Mouse (Mus musculus) neural tube, embryonic 14.5 days (tissue): Measurements from ENCODE around the gene Cyct. TPM values are rescaled to one million over a fixed set of nuclear protein-coding genes. Genes with fewer than 3 reads are reported as not detected.

Source experiments
- ATAC-seq: fragments of 200-750 bp; cut with Nextera tagmentation; 2 replicates; pipeline ENCODE4 v1.8.0; 2017; ENCODE audit warnings: low read depth, mild to moderate bottlenecking, moderate TSS enrichment, moderate library complexity
- H3K27ac ChIP-seq: fragments of 300-500 bp; sonication (generic); 2 replicates; pipeline ENCODE4 v1.5.1; 2014; ENCODE audit warnings: low read depth, mild to moderate bottlenecking, control low read depth, low read length, moderate library complexity, mixed read lengths
- H3K27me3 ChIP-seq: fragments of 300-500 bp; sonication (generic); 2 replicates; pipeline ENCODE4 v1.6.1; 2014; ENCODE audit warnings: low read length; ENCODE audit not compliant: control insufficient read depth, insufficient read depth
- H3K36me3 ChIP-seq: fragments of 300-500 bp; sonication (generic); 2 replicates; pipeline ENCODE4 v1.6.1; 2014; ENCODE audit warnings: low read length, mixed read lengths; ENCODE audit not compliant: control insufficient read depth, insufficient read depth
- H3K4me1 ChIP-seq: fragments of 300-500 bp; sonication (generic); 2 replicates; pipeline ENCODE4 v1.6.1; 2014; ENCODE audit warnings: low read length; ENCODE audit not compliant: control insufficient read depth, insufficient read depth
- H3K4me2 ChIP-seq: fragments of 300-500 bp; sonication (generic); 2 replicates; pipeline ENCODE4 v1.6.1; 2014; ENCODE audit warnings: mild to moderate bottlenecking, low read depth, low read length, control low read depth
- H3K4me3 ChIP-seq: fragments of 300-500 bp; sonication (generic); 2 replicates; pipeline ENCODE4 v1.5.1; 2014; ENCODE audit warnings: low read depth, low read length, control low read depth, mixed read lengths
- H3K9ac ChIP-seq: fragments of 300-500 bp; sonication (generic); replicated peaks from 2 replicates; pipeline ENCODE4 v1.6.1; 2014; ENCODE audit warnings: low read depth, mild to moderate bottlenecking, control low read depth, low read length, mixed read lengths
- H3K9me3 ChIP-seq: fragments of 300-500 bp; sonication (generic); 2 replicates; pipeline ENCODE4 v1.6.1; 2016; ENCODE audit warnings: low read length; ENCODE audit not compliant: control insufficient read depth
- WGBS: fragments of 180-500 bp; shearing (Covaris S2); extraction: QIAGEN DNeasy Blood & Tissue Kit; methylation state at CpG from one replicate; pipeline ENCODE4 v1.1.7; 2014; 5-methylcytosine and 5-hydroxymethylcytosine counted together
- polyA plus RNA-seq: library from polyadenylated mRNA; unstranded; fragments of >200 nt; fragmentation: Nextera tagmentation; extraction: Ambion mirVana; gene quantifications from 2 replicates; pipeline ENCODE4 v1.2.1, GENCODE M21; 2014

Cyct gene
- polyA plus RNA-seq, 1 experiment from 2014 or later, result not detected

GRCm38 (mm10) chr2:76374544-76375206 lies 14.4 kb upstream of the Cyct start:
- no peak for ATAC-seq
- H3K4me3 ChIP-seq, result no peak overlapping the region
- H3K27ac ChIP-seq, result no peak overlapping the region
- 97% methylated on average over 6 of the region's 6 CpGs for WGBS
- H3K27me3 ChIP-seq, result no peaks in the 10 kb centered on the region
- H3K9me3 ChIP-seq, result no peaks in the 10 kb centered on the region
- H3K4me1 ChIP-seq, result peaks cover 6% of the 10 kb centered on the region
- peaks cover 40% of the 10 kb centered on the region for H3K36me3 ChIP-seq
- H3K4me2 ChIP-seq, result no peak overlapping the region
- H3K9ac ChIP-seq, result no peak overlapping the region

- no peak overlapping the region for H3K9ac ChIP-seq
- no peak overlapping the region for H3K4me3 ChIP-seq
- H3K27me3 ChIP-seq, result no peaks in the 10 kb centered on the region
- H3K4me2 ChIP-seq, result no peak overlapping the region
- H3K36me3 ChIP-seq, result peaks cover 23% of the 10 kb centered on the region
- peaks cover 6% of the 10 kb centered on the region for H3K4me1 ChIP-seq
- no peak for ATAC-seq
- 93% methylated on average over 4 of the region's 4 CpGs for WGBS
- no peak overlapping the region for H3K27ac ChIP-seq
- no peaks in the 10 kb centered on the region for H3K9me3 ChIP-seq
These were observed 12.0 kb upstream of the Cyct start for GRCm38 (mm10) chr2:76372244-76372643.

- WGBS, result 3% methylated on average over 7 of the region's 7 CpGs
- H3K27ac ChIP-seq, result no peak overlapping the region
These were observed 10.3 kb upstream of the Cyct start for GRCm38 (mm10) chr2:76370656-76370922.

GRCm38 (mm10) chr2:76369821-76370655 lies 9.8 kb upstream of the Cyct start, which contains the start of gene Rbm45:
Gene Rbm45, plus strand, starts transcription at chr2:76369984.
- Histone ChIP-seq H3K27ac (peak within 1 kb of the TSS; percentile 71), H3K4me2 (peak within 1 kb of the TSS; percentile 84), H3K4me3 (peak within 1 kb of the TSS; percentile 60), H3K9me3 (no peaks in the 10 kb centered on the region), H3K27me3 (no peaks in the 10 kb centered on the region), H3K4me1 (peaks cover 6% of the 10 kb centered on the region), H3K36me3 (peaks cover 20% of the 10 kb centered on the region), H3K9ac (peak within 1 kb of the TSS; percentile 88)
- ATAC-seq, result peak; percentile 94
- WGBS, result under 1% methylated on average over 59 of the region's 61 CpGs

More at GRCm38 (mm10) chr2:76370656-76370922, 10.3 kb upstream of the Cyct start:
- H3K9me3 ChIP-seq, result no peaks in the 10 kb centered on the region
- ATAC-seq, result no peak; the same call in 1 of the 2 replicates
- H3K9ac ChIP-seq, result peak overlapping the region; percentile 88
- peak overlapping the region; percentile 60 for H3K4me3 ChIP-seq
- no peaks in the 10 kb centered on the region for H3K27me3 ChIP-seq
- H3K4me1 ChIP-seq, result peaks cover 6% of the 10 kb centered on the region
- peak overlapping the region; percentile 84 for H3K4me2 ChIP-seq
- H3K36me3 ChIP-seq, result peaks cover 20% of the 10 kb centered on the region

- peaks cover 11% of the 10 kb centered on the region; the same call in 1 of the 2 replicates for H3K36me3 ChIP-seq
- H3K4me2 ChIP-seq, result no peak overlapping the region
- no peak overlapping the region for H3K27ac ChIP-seq
- 0 out of 2 replicates have a peak overlapping the region, but pooled peaks have one; percentile 60 for H3K4me3 ChIP-seq
- 82% methylated on average over 13 of the region's 13 CpGs for WGBS
- H3K9me3 ChIP-seq, result no peaks in the 10 kb centered on the region
- no peaks in the 10 kb centered on the region for H3K27me3 ChIP-seq
- no peak overlapping the region for H3K9ac ChIP-seq
- H3K4me1 ChIP-seq, result peaks cover 6% of the 10 kb centered on the region
- 0 out of 2 replicates have a peak, but pooled peaks have one; percentile 7 for ATAC-seq
These were observed 8.8 kb upstream of the Cyct start for GRCm38 (mm10) chr2:76368861-76369660.

GRCm38 (mm10) chr2:76367188-76367922 lies 7.1 kb upstream of the Cyct start:
- no peak overlapping the region for H3K9ac ChIP-seq
- ATAC-seq, result no peak
- H3K4me2 ChIP-seq, result no peak overlapping the region
- H3K27ac ChIP-seq, result no peak overlapping the region
- no peak overlapping the region for H3K4me3 ChIP-seq
- no peaks in the 10 kb centered on the region for H3K9me3 ChIP-seq
- 22% methylated on average over 9 of the region's 9 CpGs for WGBS
- no peaks in the 10 kb centered on the region for H3K27me3 ChIP-seq
- peaks cover 6% of the 10 kb centered on the region for H3K4me1 ChIP-seq
- no peaks in the 10 kb centered on the region for H3K36me3 ChIP-seq

GRCm38 (mm10) chr2:76365811-76366210 lies 5.6 kb upstream of the Cyct start:
- H3K4me3 ChIP-seq, result no peak overlapping the region
- H3K4me2 ChIP-seq, result no peak overlapping the region
- no peak for ATAC-seq
- no peaks in the 10 kb centered on the region for H3K9me3 ChIP-seq
- H3K36me3 ChIP-seq, result no peaks in the 10 kb centered on the region
- H3K9ac ChIP-seq, result no peak overlapping the region
- WGBS, result 71% methylated on average over 4 of the region's 4 CpGs
- H3K27me3 ChIP-seq, result no peaks in the 10 kb centered on the region
- peaks cover 2% of the 10 kb centered on the region for H3K4me1 ChIP-seq
- no peak overlapping the region for H3K27ac ChIP-seq

GRCm38 (mm10) chr2:76362111-76362510 lies 1.9 kb upstream of the Cyct start:
- H3K9me3 ChIP-seq, result no peaks in the 10 kb centered on the region
- no peak overlapping the region for H3K9ac ChIP-seq
- no peaks in the 10 kb centered on the region for H3K4me1 ChIP-seq
- no peak for ATAC-seq
- 57% methylated on average over 2 of the region's 2 CpGs for WGBS
- H3K4me2 ChIP-seq, result no peak overlapping the region
- no peak overlapping the region for H3K4me3 ChIP-seq
- no peaks in the 10 kb centered on the region for H3K36me3 ChIP-seq
- H3K27ac ChIP-seq, result no peak overlapping the region
- H3K27me3 ChIP-seq, result no peaks in the 10 kb centered on the region
